Mouse (Mus musculus): Measurements from ENCODE around the gene Zfyve28. TPM values are rescaled to one million over a fixed set of nuclear protein-coding genes. Genes with fewer than 3 reads are reported as not detected.

Zfyve28 gene
- polyA plus RNA-seq, 1 experiment from 2014 or later: 4.6 TPM

- DNase-seq (ENCODE audit: low spot score): peak; percentile 81
- H3K4me3 ChIP-seq (replicated peaks; ENCODE audit: low read length): no peak overlapping the region
- ATAC-seq (ENCODE audit: low FRiP score): peak; percentile 72; the same call in 1 of the 2 replicates
- H3K27me3 ChIP-seq (ENCODE audit: control insufficient read depth, insufficient read depth, low read length): no peaks in the 10 kb centered on the region
- H3K4me1 ChIP-seq (replicated peaks; ENCODE audit: control insufficient read depth, insufficient read depth, low read length): no peaks in the 10 kb centered on the region
- H3K9ac ChIP-seq: no peak overlapping the region
- 0% methylated on average over 1 of the region's 1 CpGs for WGBS
- 0 out of 2 replicates have a peak, but pooled peaks cover 5% of the 10 kb centered on the region for H3K36me3 ChIP-seq (replicated peaks; ENCODE audit: control insufficient read depth, insufficient read depth)
- H3K9me3 ChIP-seq (ENCODE audit: control insufficient read depth, low read length): no peaks in the 10 kb centered on the region
- H3K4me2 ChIP-seq (replicated peaks): no peak overlapping the region
- H3K27ac ChIP-seq: no peak overlapping the region
Measured at GRCm38 (mm10) chr5:34210279-34210678, 78.0 kb downstream of the Zfyve28 start.

DNA sequence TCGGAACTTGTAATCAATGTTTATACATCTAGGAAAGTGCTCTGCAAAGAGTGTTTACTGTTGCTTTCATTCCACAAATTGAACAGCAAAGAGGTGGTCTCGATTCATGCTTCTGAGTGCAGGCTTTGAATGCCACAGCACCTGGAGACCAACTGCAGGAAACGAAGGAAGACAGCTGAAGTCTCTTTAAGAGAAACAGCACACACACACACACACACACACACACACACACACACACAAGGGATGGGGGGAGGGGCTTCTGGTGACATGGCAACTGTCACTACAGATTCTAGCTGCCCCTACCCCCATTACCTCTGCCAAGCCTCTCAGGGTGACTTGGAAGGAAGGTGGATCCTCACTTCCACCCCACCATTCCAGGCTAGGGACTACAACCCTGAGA lies 80.7 kb downstream of the Zfyve28 start:
- no peak overlapping the region for H3K4me3 ChIP-seq (replicated peaks; ENCODE audit: low read length)
- H3K27ac ChIP-seq: no peak overlapping the region
- no peaks in the 10 kb centered on the region for H3K9me3 ChIP-seq (ENCODE audit: control insufficient read depth, low read length)
- DNase-seq (ENCODE audit: low spot score): no peak
- no peaks in the 10 kb centered on the region for H3K27me3 ChIP-seq (ENCODE audit: control insufficient read depth, insufficient read depth, low read length)
- H3K4me2 ChIP-seq (replicated peaks): no peak overlapping the region
- no peaks in the 10 kb centered on the region for H3K4me1 ChIP-seq (replicated peaks; ENCODE audit: control insufficient read depth, insufficient read depth, low read length)
- 67% methylated on average over 3 of the region's 3 CpGs for WGBS
- no peak for ATAC-seq (ENCODE audit: low FRiP score)
- H3K9ac ChIP-seq: no peak overlapping the region
- H3K36me3 ChIP-seq (replicated peaks; ENCODE audit: control insufficient read depth, insufficient read depth): no peaks in the 10 kb centered on the region

DNA sequence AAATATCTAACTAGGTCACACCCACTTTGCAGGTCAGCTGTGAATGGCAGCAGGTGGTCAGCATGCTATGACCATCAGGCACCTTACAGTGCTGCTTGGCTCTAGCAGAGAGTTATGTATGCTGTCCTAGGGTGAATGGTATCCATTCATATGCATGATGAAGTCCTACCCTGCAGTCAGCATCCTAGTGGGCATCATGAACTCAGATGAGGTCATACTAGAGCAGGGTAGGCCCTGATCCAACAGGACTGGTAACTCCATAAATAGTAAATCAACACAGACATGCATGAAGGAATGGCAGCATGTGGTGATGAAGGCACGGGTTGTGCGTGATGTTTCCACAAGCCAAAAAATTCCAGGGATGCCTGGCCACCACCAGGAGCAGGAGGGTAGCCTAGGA lies 82.5 kb downstream of the Zfyve28 start:
- ATAC-seq (ENCODE audit: low FRiP score): no peak
- no peaks in the 10 kb centered on the region for H3K9me3 ChIP-seq (ENCODE audit: control insufficient read depth, low read length)
- DNase-seq (ENCODE audit: low spot score): no peak
- H3K4me3 ChIP-seq (replicated peaks; ENCODE audit: low read length): no peak overlapping the region
- H3K4me2 ChIP-seq (replicated peaks): no peak overlapping the region
- 98% methylated on average over 2 of the region's 2 CpGs for WGBS
- no peaks in the 10 kb centered on the region for H3K27me3 ChIP-seq (ENCODE audit: control insufficient read depth, insufficient read depth, low read length)
- H3K9ac ChIP-seq: no peak overlapping the region
- no peaks in the 10 kb centered on the region for H3K36me3 ChIP-seq (replicated peaks; ENCODE audit: control insufficient read depth, insufficient read depth)
- H3K4me1 ChIP-seq (replicated peaks; ENCODE audit: control insufficient read depth, insufficient read depth, low read length): no peaks in the 10 kb centered on the region
- H3K27ac ChIP-seq: no peak overlapping the region

GRCm38 (mm10) chr5:34204911-34205310 lies 83.3 kb downstream of the Zfyve28 start:
- no peaks in the 10 kb centered on the region for H3K36me3 ChIP-seq (replicated peaks; ENCODE audit: control insufficient read depth, insufficient read depth)
- ATAC-seq (ENCODE audit: low FRiP score) (no peak), DNase-seq (ENCODE audit: low spot score) (no peak)
- no peak overlapping the region for H3K9ac ChIP-seq
- WGBS: 88% methylated on average over 2 of the region's 2 CpGs
- H3K9me3 ChIP-seq (ENCODE audit: control insufficient read depth, low read length): no peaks in the 10 kb centered on the region
- H3K4me2 ChIP-seq (replicated peaks): no peak overlapping the region
- no peaks in the 10 kb centered on the region for H3K4me1 ChIP-seq (replicated peaks; ENCODE audit: control insufficient read depth, insufficient read depth, low read length)
- no peak overlapping the region for H3K27ac ChIP-seq
- H3K27me3 ChIP-seq (ENCODE audit: control insufficient read depth, insufficient read depth, low read length): no peaks in the 10 kb centered on the region
- H3K4me3 ChIP-seq (replicated peaks; ENCODE audit: low read length): no peak overlapping the region

DNA sequence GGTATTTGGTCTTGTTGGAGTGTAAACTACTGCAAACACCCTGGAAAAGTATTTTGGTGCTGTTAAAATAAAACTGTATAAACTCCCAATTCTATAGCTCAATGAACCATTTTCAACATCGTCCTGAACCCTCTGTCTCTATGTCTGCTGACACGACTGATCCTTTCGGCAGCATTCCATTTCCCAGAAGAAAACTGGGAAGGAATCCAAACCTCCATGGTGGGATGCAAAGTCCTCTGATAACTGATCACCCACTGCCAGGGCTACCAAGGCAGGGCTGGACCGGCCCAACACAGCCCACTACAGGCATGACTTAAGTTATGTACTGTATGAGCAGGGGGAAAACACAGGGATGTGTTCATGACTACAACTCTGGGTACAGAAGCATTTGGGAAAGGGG lies 86.2 kb downstream of the Zfyve28 start:
- Histone ChIP-seq H3K36me3 (replicated peaks; ENCODE audit: control insufficient read depth, insufficient read depth) (no peaks in the 10 kb centered on the region), H3K27ac (no peak overlapping the region), H3K4me2 (replicated peaks) (no peak overlapping the region), H3K9me3 (ENCODE audit: control insufficient read depth, low read length) (no peaks in the 10 kb centered on the region), H3K4me3 (replicated peaks; ENCODE audit: low read length) (no peak overlapping the region), H3K4me1 (replicated peaks; ENCODE audit: control insufficient read depth, insufficient read depth, low read length) (no peaks in the 10 kb centered on the region), H3K9ac (no peak overlapping the region), H3K27me3 (ENCODE audit: control insufficient read depth, insufficient read depth, low read length) (no peaks in the 10 kb centered on the region)
- WGBS: 87% methylated on average over 4 of the region's 4 CpGs
- DNase-seq (ENCODE audit: low spot score) (no peak), ATAC-seq (ENCODE audit: low FRiP score) (no peak)

- ATAC-seq (ENCODE audit: low FRiP score) (no peak), DNase-seq (ENCODE audit: low spot score) (no peak)
- WGBS: 78% methylated on average over 2 of the region's 2 CpGs
Measured at GRCm38 (mm10) chr5:34201396-34201795, 86.9 kb downstream of the Zfyve28 start.

GRCm38 (mm10) chr5:34198615-34199014 lies 89.6 kb downstream of the Zfyve28 start:
- WGBS: 94% methylated on average over 6 of the region's 6 CpGs
- Histone ChIP-seq H3K27me3 (ENCODE audit: control insufficient read depth, insufficient read depth, low read length) (no peaks in the 10 kb centered on the region), H3K4me2 (replicated peaks) (no peak overlapping the region), H3K36me3 (replicated peaks; ENCODE audit: control insufficient read depth, insufficient read depth) (no peaks in the 10 kb centered on the region), H3K9ac (no peak overlapping the region), H3K4me1 (replicated peaks; ENCODE audit: control insufficient read depth, insufficient read depth, low read length) (no peaks in the 10 kb centered on the region), H3K9me3 (ENCODE audit: control insufficient read depth, low read length) (no peaks in the 10 kb centered on the region), H3K27ac (no peak overlapping the region), H3K4me3 (replicated peaks; ENCODE audit: low read length) (no peak overlapping the region)
- no peak for DNase-seq (ENCODE audit: low spot score)
- no peak for ATAC-seq (ENCODE audit: low FRiP score)

More at GRCm38 (mm10) chr5:34201396-34201795, 86.9 kb downstream of the Zfyve28 start:
- no peak overlapping the region for H3K27ac ChIP-seq
- no peaks in the 10 kb centered on the region for H3K9me3 ChIP-seq (ENCODE audit: control insufficient read depth, low read length)
- no peaks in the 10 kb centered on the region for H3K36me3 ChIP-seq (replicated peaks; ENCODE audit: control insufficient read depth, insufficient read depth)
- H3K4me2 ChIP-seq (replicated peaks): no peak overlapping the region
- H3K27me3 ChIP-seq (ENCODE audit: control insufficient read depth, insufficient read depth, low read length): no peaks in the 10 kb centered on the region
- H3K4me1 ChIP-seq (replicated peaks; ENCODE audit: control insufficient read depth, insufficient read depth, low read length): no peaks in the 10 kb centered on the region
- H3K9ac ChIP-seq: no peak overlapping the region
- H3K4me3 ChIP-seq (replicated peaks; ENCODE audit: low read length): no peak overlapping the region

- Histone ChIP-seq H3K9ac (no peak overlapping the region), H3K27me3 (ENCODE audit: control insufficient read depth, insufficient read depth, low read length) (no peaks in the 10 kb centered on the region), H3K27ac (no peak overlapping the region), H3K4me2 (replicated peaks) (no peak overlapping the region), H3K9me3 (ENCODE audit: control insufficient read depth, low read length) (no peaks in the 10 kb centered on the region), H3K4me1 (replicated peaks; ENCODE audit: control insufficient read depth, insufficient read depth, low read length) (no peaks in the 10 kb centered on the region), H3K4me3 (replicated peaks; ENCODE audit: low read length) (no peak overlapping the region), H3K36me3 (replicated peaks; ENCODE audit: control insufficient read depth, insufficient read depth) (no peaks in the 10 kb centered on the region)
- no peak for DNase-seq (ENCODE audit: low spot score)
- 83% methylated on average over 4 of the region's 4 CpGs for WGBS
- ATAC-seq (ENCODE audit: low FRiP score): no peak
Measured at GRCm38 (mm10) chr5:34197243-34197642, 91.0 kb downstream of the Zfyve28 start.

DNA sequence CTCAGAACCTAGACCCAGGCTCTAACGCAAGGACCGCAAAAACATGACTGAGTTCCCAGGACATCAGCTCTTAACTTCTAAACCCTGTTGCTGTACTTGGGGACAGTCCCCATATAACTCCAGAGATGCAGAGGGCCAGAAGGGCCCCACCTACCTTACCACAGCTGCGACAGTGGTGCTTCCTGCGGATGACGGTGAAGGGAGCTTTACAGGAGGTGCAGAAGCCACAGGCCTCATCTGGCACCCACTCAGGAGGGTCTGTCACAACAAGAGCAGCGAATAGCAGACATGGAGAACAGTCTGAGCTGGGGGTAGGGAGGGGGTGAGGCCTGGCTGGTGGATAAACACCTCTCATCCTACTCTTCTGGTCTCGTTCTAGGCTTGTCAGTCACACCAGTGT lies 91.8 kb downstream of the Zfyve28 start:
- Histone ChIP-seq H3K4me3 (replicated peaks; ENCODE audit: low read length) (no peak overlapping the region), H3K27me3 (ENCODE audit: control insufficient read depth, insufficient read depth, low read length) (no peaks in the 10 kb centered on the region), H3K36me3 (replicated peaks; ENCODE audit: control insufficient read depth, insufficient read depth) (no peaks in the 10 kb centered on the region), H3K9me3 (ENCODE audit: control insufficient read depth, low read length) (no peaks in the 10 kb centered on the region), H3K27ac (no peak overlapping the region), H3K4me1 (replicated peaks; ENCODE audit: control insufficient read depth, insufficient read depth, low read length) (no peaks in the 10 kb centered on the region), H3K4me2 (replicated peaks) (no peak overlapping the region), H3K9ac (no peak overlapping the region)
- DNase-seq (ENCODE audit: low spot score) (no peak), ATAC-seq (ENCODE audit: low FRiP score) (no peak)
- WGBS: 82% methylated on average over 7 of the region's 7 CpGs

DNA sequence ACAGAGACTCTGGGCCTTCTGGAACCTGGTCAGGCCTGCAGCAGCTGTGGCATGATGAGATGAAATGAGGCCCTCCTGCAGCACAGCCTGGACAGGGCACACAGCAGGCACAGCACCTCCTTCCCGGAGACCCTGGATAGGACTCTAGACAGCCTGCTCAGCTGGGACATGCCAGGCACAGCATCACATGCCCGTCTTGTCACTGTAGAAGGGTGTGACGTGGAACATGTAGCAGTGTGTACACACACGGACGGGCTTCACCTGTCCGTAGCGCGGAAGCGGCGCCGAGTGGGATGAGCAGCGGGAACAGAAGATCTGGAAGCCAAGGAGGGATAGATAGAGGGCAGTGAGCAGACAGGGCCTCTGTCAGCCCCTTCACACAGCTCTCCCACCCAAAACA lies 92.5 kb downstream of the Zfyve28 start:
- no peak overlapping the region for H3K27ac ChIP-seq
- H3K4me1 ChIP-seq (replicated peaks; ENCODE audit: control insufficient read depth, insufficient read depth, low read length): no peaks in the 10 kb centered on the region
- no peak overlapping the region for H3K4me3 ChIP-seq (replicated peaks; ENCODE audit: low read length)
- no peaks in the 10 kb centered on the region for H3K36me3 ChIP-seq (replicated peaks; ENCODE audit: control insufficient read depth, insufficient read depth)
- H3K9me3 ChIP-seq (ENCODE audit: control insufficient read depth, low read length): no peaks in the 10 kb centered on the region
- H3K9ac ChIP-seq: no peak overlapping the region
- H3K27me3 ChIP-seq (ENCODE audit: control insufficient read depth, insufficient read depth, low read length): no peaks in the 10 kb centered on the region
- ATAC-seq (ENCODE audit: low FRiP score) (no peak), DNase-seq (ENCODE audit: low spot score) (no peak)
- 95% methylated on average over 12 of the region's 12 CpGs for WGBS
- no peak overlapping the region for H3K4me2 ChIP-seq (replicated peaks)
